Mouse (Mus musculus) monocyte, adult 5-6 weeks (primary cell): ENCODE measurements around the gene Selenoh. TPM values are rescaled to one million over a fixed set of nuclear protein-coding genes. Genes with fewer than 3 reads are reported as not detected.

Source experiments
- ATAC-seq: fragments of 153-309, 156-312 bp; replicated peaks from 2 replicates; pipeline ENCODE4 v1.8.0; 2017; ENCODE audit warnings: mild to moderate bottlenecking; ENCODE audit not compliant: low TSS enrichment, insufficient number of reproducible peaks, severe bottlenecking, poor library complexity, low FRiP score
- total RNA-seq: library from RNA; stranded (forward); fragments of 200-1000, 200-491, 200-594 nt; gene quantifications from 3 replicates; pipeline ENCODE4 v1.2.3, GENCODE M21; 2017

Selenoh gene
- 34.9 to 47.7 TPM (median 37.5 TPM) in 3 replicates for total RNA-seq

GRCm38 (mm10) chr2:84670569-84670933 lies at the start of gene Selenoh:
Selenoh (minus strand) TSS chr2:84670770.
- peak; percentile 84 for ATAC-seq

- ATAC-seq = no peak
Measured at GRCm38 (mm10) chr2:84717357-84717756, 46.8 kb upstream of the Selenoh start.

- ATAC-seq = no peak
Measured at GRCm38 (mm10) chr2:84716423-84717355, 46.1 kb upstream of the Selenoh start.

- peak; percentile 94 for ATAC-seq
Measured at GRCm38 (mm10) chr2:84715562-84716361, 45.2 kb upstream of the Selenoh start.

- ATAC-seq = peak; percentile 85
Measured at GRCm38 (mm10) chr2:84714811-84715561, 44.4 kb upstream of the Selenoh start, which contains the start of gene Zdhhc5. Zdhhc5 (minus strand) TSS chr2:84715180.

- ATAC-seq = no peak
Measured at GRCm38 (mm10) chr2:84714422-84714810, 43.8 kb upstream of the Selenoh start.

GRCm38 (mm10) chr2:84711898-84712297 lies 41.3 kb upstream of the Selenoh start:
- ATAC-seq = no peak

- ATAC-seq = no peak
Measured at GRCm38 (mm10) chr2:84707523-84707922, 37.0 kb upstream of the Selenoh start.

GRCm38 (mm10) chr2:84705295-84705694 lies 34.7 kb upstream of the Selenoh start:
- no peak for ATAC-seq

GRCm38 (mm10) chr2:84704329-84704728 lies 33.8 kb upstream of the Selenoh start:
- ATAC-seq = no peak

GRCm38 (mm10) chr2:84703497-84703896 lies 32.9 kb upstream of the Selenoh start:
- ATAC-seq = no peak

GRCm38 (mm10) chr2:84695007-84695695 lies 24.6 kb upstream of the Selenoh start:
- no peak for ATAC-seq

- ATAC-seq = 0 out of 2 replicates have a peak, but pooled peaks have one; percentile 17
Measured at GRCm38 (mm10) chr2:84690050-84690449, 19.5 kb upstream of the Selenoh start.

GRCm38 (mm10) chr2:84688080-84688844 lies 17.7 kb upstream of the Selenoh start:
- ATAC-seq = no peak

GRCm38 (mm10) chr2:84682605-84683183 lies 12.1 kb upstream of the Selenoh start:
- ATAC-seq = no peak

GRCm38 (mm10) chr2:84679016-84679415 lies 8.4 kb upstream of the Selenoh start, which contains the start of gene Tmx2:
Tmx2 (minus strand) TSS chr2:84679140.
- ATAC-seq = no peak
